Mouse (Mus musculus): ENCODE data around the gene Glis3.

Glis3 gene

GRCm38 (mm10) chr19:28656882-28657281, 23.0 kb downstream of the Glis3 start:
- DNase-seq (ENCODE audit: low read depth, low spot score), result no peak

- DNase-seq (ENCODE audit: low read depth, low spot score), result no peak
Observed at GRCm38 (mm10) chr19:28655166-28655565, 24.7 kb downstream of the Glis3 start.

GRCm38 (mm10) chr19:28650836-28651235, 29.0 kb downstream of the Glis3 start:
- no peak for DNase-seq (ENCODE audit: low read depth, low spot score)

- DNase-seq (ENCODE audit: low read depth, low spot score), result no peak
Observed at GRCm38 (mm10) chr19:28649489-28649888, 30.4 kb downstream of the Glis3 start.

- peak; percentile 9 for DNase-seq (ENCODE audit: low read depth, low spot score)
Observed at GRCm38 (mm10) chr19:28648881-28649280, 31.0 kb downstream of the Glis3 start.

GRCm38 (mm10) chr19:28647424-28647823, 32.5 kb downstream of the Glis3 start:
- DNase-seq (ENCODE audit: low read depth, low spot score), result no peak

GRCm38 (mm10) chr19:28646286-28646685, 33.6 kb downstream of the Glis3 start:
- no peak for DNase-seq (ENCODE audit: low read depth, low spot score)

- no peak for DNase-seq (ENCODE audit: low read depth, low spot score)
Observed at GRCm38 (mm10) chr19:28640861-28641381, 39.0 kb downstream of the Glis3 start.

- DNase-seq (ENCODE audit: low read depth, low spot score), result no peak
Observed at GRCm38 (mm10) chr19:28635991-28636553, 43.8 kb downstream of the Glis3 start.

- no peak for DNase-seq (ENCODE audit: low read depth, low spot score)
Observed at GRCm38 (mm10) chr19:28634986-28635385, 44.9 kb downstream of the Glis3 start.

- DNase-seq (ENCODE audit: low read depth, low spot score), result peak; percentile 8
Observed at GRCm38 (mm10) chr19:28628416-28628815, 51.5 kb downstream of the Glis3 start.

GRCm38 (mm10) chr19:28626189-28626588, 53.7 kb downstream of the Glis3 start:
- no peak for DNase-seq (ENCODE audit: low read depth, low spot score)

- DNase-seq (ENCODE audit: low read depth, low spot score), result no peak
Observed at GRCm38 (mm10) chr19:28624571-28624970, 55.3 kb downstream of the Glis3 start.

- DNase-seq (ENCODE audit: low read depth, low spot score), result no peak
Observed at GRCm38 (mm10) chr19:28623726-28624125, 56.2 kb downstream of the Glis3 start.

GRCm38 (mm10) chr19:28621608-28622505, 58.0 kb downstream of the Glis3 start:
- DNase-seq (ENCODE audit: low read depth, low spot score), result no peak

GRCm38 (mm10) chr19:28617736-28618135, 62.1 kb downstream of the Glis3 start:
- no peak for DNase-seq (ENCODE audit: low read depth, low spot score)

- no peak for DNase-seq (ENCODE audit: low read depth, low spot score)
Observed at GRCm38 (mm10) chr19:28617191-28617590, 62.7 kb downstream of the Glis3 start.

GRCm38 (mm10) chr19:28616487-28616886, 63.4 kb downstream of the Glis3 start:
- no peak for DNase-seq (ENCODE audit: low read depth, low spot score)

- DNase-seq (ENCODE audit: low read depth, low spot score), result no peak
Observed at GRCm38 (mm10) chr19:28612249-28612648, 67.6 kb downstream of the Glis3 start.

- no peak for DNase-seq (ENCODE audit: low read depth, low spot score)
Observed at GRCm38 (mm10) chr19:28608747-28609146, 71.1 kb downstream of the Glis3 start.

GRCm38 (mm10) chr19:28608277-28608676, 71.6 kb downstream of the Glis3 start:
- DNase-seq (ENCODE audit: low read depth, low spot score), result no peak

- no peak for DNase-seq (ENCODE audit: low read depth, low spot score)
Observed at GRCm38 (mm10) chr19:28600866-28601265, 79.0 kb downstream of the Glis3 start.

- DNase-seq (ENCODE audit: low read depth, low spot score), result no peak
Observed at GRCm38 (mm10) chr19:28594215-28594614, 85.7 kb downstream of the Glis3 start.

Data from retina, postnatal 7 days (tissue).